Mouse (Mus musculus): ENCODE results near the gene Lcn2. TPM values are rescaled to one million over a fixed set of nuclear protein-coding genes. Genes with fewer than 3 reads are reported as not detected.

Lcn2 gene
- polyA plus RNA-seq, 1 experiment from 2014 or later: not detected

DNA sequence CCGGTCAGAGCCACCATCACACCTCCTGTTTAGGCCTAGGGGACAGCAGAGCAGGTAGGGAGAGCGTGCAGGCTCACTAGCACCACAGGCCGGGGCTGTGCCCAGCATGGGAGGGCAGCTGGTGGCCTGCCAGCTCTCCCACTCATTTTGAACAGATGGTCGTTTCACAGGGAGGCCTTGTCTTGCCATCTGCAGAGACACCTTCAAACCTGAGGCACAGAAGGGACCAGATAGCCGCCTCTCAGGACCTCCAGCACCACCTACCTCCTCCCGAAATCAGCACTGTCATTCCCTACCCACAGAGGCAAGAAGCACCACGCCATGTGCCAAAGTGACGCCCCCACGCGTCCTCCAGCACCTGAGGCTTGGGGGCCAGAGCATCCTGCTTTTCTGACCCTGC, 44.0 kb downstream of the Lcn2 start:
- no peak for DNase-seq (ENCODE audit: low spot score)
- Histone ChIP-seq H3K4me1 (peaks cover 19% of the 10 kb centered on the region), H3K27me3 (ENCODE audit: low read depth, poor library complexity, severe bottlenecking) (no peaks in the 10 kb centered on the region), H3K4me3 (no peak overlapping the region), H3K27ac (0 out of 2 replicates have a peak overlapping the region, but pooled peaks have one; percentile 8), H3K36me3 (peaks cover 70% of the 10 kb centered on the region), H3K9me3 (replicated peaks) (no peaks in the 10 kb centered on the region)
- WGBS: 76% methylated on average over 10 of the region's 10 CpGs

DNA sequence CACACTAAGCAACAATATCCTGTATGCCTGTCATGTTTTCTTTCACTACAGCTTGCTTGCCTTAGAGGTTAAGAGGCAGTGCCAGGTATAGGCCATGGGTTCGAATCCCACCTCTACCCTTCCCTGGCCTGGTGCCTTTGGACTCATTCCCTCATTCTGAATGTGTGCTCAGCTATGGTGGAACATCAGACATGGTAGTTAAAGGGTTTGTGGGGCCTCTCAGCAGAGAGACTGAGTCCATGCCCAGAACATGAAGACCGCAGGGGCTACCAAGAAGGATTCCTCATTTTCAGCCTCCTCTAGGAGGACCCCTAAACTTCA, 44.7 kb downstream of the Lcn2 start:
- Histone ChIP-seq H3K4me3 (no peak overlapping the region), H3K36me3 (peaks cover 67% of the 10 kb centered on the region), H3K27ac (0 out of 2 replicates have a peak overlapping the region, but pooled peaks have one; percentile 53), H3K27me3 (ENCODE audit: low read depth, poor library complexity, severe bottlenecking) (no peaks in the 10 kb centered on the region), H3K9me3 (replicated peaks) (no peaks in the 10 kb centered on the region), H3K4me1 (peaks cover 16% of the 10 kb centered on the region)
- no peak for DNase-seq (ENCODE audit: low spot score)
- 92% methylated on average over 2 of the region's 2 CpGs for whole genome bisulfite sequencing

DNA sequence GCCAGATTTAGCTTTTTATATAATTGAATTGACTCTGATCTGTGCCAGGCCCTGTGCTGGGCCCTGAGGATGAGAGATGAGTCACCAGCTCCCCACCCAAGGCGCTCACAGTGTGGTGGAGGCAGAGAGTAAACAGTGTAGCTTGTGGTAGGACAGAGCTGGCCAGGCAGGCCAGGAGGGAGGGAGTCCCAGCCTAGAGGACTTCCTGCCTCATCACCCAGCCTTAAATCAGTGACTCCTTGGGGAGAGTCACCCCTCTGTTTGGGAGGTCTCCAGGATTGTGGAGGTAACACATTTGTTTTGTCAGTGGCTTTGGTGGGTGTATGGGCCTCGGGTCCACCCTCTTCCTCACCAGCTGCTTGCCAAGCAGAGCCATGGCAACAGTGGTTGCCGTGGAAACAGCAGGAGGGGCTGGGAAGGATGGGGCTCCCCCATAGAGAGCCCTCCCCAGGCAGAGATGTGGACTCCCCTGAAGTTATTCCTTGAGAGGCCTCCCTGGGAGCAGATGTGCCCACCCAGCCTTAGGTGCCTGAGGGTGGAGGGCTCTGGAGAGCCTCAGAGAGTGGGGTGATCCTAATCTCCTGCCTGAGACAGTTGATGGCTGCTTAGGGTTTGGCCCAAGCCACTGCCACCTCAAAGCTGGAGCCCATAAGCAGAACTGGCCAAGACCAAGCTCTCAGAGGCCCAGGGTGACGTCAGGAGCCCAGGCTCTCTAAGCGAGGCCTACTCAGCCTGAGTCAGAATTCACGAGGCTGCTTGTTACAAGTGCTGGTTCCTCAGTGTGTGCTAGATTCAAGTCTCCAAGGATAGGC, 45.3 kb downstream of the Lcn2 start:
- 76% methylated on average over 6 of the region's 6 CpGs for WGBS
- Histone ChIP-seq H3K4me1 (peaks cover 16% of the 10 kb centered on the region), H3K4me3 (no peak overlapping the region), H3K9me3 (replicated peaks) (no peaks in the 10 kb centered on the region), H3K27me3 (ENCODE audit: low read depth, poor library complexity, severe bottlenecking) (no peaks in the 10 kb centered on the region), H3K27ac (peak overlapping the region; percentile 53), H3K36me3 (peaks cover 67% of the 10 kb centered on the region)
- no peak for DNase-seq (ENCODE audit: low spot score)

DNA sequence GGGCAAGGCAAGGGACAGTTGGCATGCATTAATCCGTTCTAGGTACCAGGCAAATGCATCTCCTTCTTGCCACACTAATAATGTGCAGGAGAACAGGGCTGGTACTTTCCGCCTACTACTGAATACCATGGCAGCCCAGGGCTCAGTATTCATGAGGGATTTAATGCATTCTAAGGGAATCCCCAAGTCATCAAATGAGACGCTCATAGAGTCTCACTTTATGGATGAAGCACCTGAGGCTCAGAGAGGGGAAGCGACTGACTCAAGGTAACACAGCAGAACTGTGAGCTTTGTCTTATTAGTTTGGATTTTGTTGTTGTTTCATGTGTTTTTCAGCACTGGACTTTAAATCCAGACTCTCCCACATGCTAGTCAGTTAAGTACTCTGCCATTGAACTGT, 46.0 kb downstream of the Lcn2 start:
- Histone ChIP-seq H3K27ac (no peak overlapping the region), H3K36me3 (peaks cover 68% of the 10 kb centered on the region), H3K4me3 (no peak overlapping the region), H3K27me3 (ENCODE audit: low read depth, poor library complexity, severe bottlenecking) (no peaks in the 10 kb centered on the region), H3K9me3 (replicated peaks) (no peaks in the 10 kb centered on the region), H3K4me1 (peaks cover 16% of the 10 kb centered on the region)
- no peak for DNase-seq (ENCODE audit: low spot score)
- 92% methylated on average over 4 of the region's 4 CpGs for WGBS

DNA sequence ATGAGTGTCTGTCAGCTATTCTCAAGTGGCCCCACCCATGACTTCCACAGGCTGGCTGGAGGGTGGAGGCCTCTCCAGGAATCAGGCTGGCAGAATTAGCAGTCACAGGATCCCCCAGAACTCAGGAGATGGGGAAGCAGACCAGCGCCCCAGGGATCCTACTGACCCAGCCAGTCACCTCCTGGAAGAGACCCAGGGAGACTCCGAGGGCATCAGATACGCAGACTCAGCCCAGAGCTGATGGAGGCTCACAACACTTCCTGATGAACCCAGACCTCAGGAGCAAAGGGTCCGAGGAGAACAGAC, 46.5 kb downstream of the Lcn2 start:
- no peak for DNase-seq (ENCODE audit: low spot score)
- Histone ChIP-seq H3K9me3 (replicated peaks) (no peaks in the 10 kb centered on the region), H3K27me3 (ENCODE audit: low read depth, poor library complexity, severe bottlenecking) (0 out of 2 replicates have a peak, but pooled peaks cover 4% of the 10 kb centered on the region), H3K36me3 (peaks cover 68% of the 10 kb centered on the region), H3K4me1 (peaks cover 16% of the 10 kb centered on the region), H3K27ac (no peak overlapping the region), H3K4me3 (no peak overlapping the region)
- WGBS: 89% methylated on average over 4 of the region's 4 CpGs

DNA sequence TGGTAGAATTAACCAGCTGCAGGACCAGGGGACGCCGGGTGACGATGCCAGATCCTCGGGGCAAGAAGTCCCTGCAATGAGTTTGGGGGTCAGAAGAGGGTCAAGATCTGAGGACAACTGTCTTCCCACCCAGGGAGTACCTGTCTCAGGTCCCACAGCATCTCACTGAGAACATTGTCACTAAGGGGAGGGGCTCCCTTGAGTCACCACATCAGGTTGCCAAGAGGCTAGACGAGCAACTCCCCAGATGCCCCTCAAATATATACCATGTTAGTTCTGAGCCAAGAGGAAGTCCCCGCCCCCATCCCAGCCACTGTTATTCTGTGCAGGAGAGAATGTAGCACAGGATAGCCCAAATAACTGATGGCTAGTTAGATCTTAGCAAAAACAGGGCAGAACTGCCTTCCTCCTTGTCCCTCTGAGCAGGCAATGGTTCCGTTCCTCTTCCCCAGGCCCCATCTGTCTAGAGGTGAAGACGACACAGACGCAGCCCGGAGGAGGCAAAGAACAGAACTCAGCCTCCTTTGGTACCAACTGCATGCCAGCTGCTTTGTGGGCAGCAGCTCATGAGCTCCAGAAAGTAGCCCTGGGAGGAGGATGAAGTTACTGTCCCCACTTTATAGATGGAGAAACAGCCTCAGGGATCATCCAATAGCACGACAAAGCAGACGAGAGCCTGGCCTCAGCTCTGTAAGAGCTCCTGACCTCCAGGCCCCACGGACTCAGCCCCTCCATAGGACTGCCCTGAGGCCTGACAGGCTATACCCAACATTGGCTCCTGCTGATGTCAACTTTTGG, 47.0 kb downstream of the Lcn2 start:
- Histone ChIP-seq H3K27me3 (ENCODE audit: low read depth, poor library complexity, severe bottlenecking) (peaks cover 10% of the 10 kb centered on the region; the same call in 1 of the 2 replicates), H3K4me3 (no peak overlapping the region), H3K27ac (no peak overlapping the region), H3K9me3 (replicated peaks) (no peaks in the 10 kb centered on the region), H3K36me3 (peaks cover 70% of the 10 kb centered on the region), H3K4me1 (peaks cover 16% of the 10 kb centered on the region)
- no peak for DNase-seq (ENCODE audit: low spot score)
- WGBS: 80% methylated on average over 13 of the region's 13 CpGs

DNA sequence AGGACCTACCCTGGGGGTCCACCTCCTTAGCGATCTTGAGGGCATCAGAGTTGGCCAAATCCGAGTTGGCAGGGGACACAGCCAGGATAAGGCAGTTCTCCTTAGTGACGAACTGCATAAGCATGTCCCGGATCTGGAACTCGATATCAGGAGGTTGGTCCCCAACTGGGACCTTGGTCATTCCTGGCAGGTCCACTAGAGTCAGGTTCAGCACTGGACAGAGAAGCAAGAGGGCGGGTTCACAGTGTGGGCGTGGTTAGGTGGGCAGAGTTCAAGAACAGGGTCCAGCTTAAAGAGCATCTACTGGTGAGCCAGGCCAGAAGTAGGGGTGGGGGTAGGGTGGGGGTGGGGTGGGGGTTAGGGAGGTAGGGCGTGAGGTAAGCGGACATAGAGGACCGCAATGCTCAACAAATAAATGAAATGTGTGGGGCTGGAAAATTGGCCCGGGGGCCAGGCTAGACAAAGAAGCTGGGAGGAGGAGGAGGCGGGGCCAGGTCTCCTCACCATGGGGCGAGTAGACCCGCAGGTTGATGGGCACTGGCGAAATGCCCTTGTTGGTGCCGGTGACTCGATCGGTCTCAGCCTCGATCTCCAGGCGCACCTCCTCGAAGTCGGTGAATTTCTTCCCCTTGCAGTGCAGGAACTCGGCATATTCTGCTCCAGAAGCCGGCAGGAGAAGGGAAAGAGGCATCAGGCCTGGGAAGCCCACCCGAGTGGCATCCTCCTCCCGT, 48.0 kb downstream of the Lcn2 start:
- WGBS: 37% methylated on average over 26 of the region's 26 CpGs
- peaks cover 78% of the 10 kb centered on the region for H3K36me3 ChIP-seq

DNA sequence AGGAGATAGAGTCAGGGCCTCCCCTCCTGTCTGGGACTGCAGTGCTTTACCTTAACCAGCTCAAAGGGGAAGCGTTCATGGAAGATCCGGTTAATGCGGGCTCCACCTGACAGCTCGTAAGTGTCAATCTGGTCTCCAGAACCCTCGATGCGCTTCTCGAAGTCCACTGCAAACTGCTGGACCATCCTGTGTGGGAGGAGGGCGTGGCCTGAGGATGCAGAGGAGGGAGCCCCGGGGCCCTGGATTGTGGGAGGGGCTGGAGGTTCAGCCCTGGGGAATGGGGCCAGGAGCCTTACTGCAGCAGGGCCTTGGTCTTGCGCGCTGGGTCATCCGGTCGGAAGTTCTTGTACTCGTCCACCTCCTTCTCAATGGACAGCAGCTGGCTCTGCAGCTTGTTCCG, 52.2 kb downstream of the Lcn2 start:
- peaks cover 95% of the 10 kb centered on the region for H3K36me3 ChIP-seq
- peaks cover 8% of the 10 kb centered on the region; the same call in 1 of the 2 replicates for H3K4me1 ChIP-seq
- no peak overlapping the region for H3K27ac ChIP-seq
- WGBS: 49% methylated on average over 15 of the region's 15 CpGs
- H3K9me3 ChIP-seq (replicated peaks): no peaks in the 10 kb centered on the region
- DNase-seq (ENCODE audit: low spot score): no peak
- H3K27me3 ChIP-seq (ENCODE audit: low read depth, poor library complexity, severe bottlenecking): peaks cover 27% of the 10 kb centered on the region
- no peak overlapping the region for H3K4me3 ChIP-seq

More for the DNA sequence above, 48.0 kb downstream of the Lcn2 start:
- peaks cover 15% of the 10 kb centered on the region for H3K4me1 ChIP-seq
- DNase-seq (ENCODE audit: low spot score): no peak
- 0 out of 2 replicates have a peak overlapping the region, but pooled peaks have one; percentile 34 for H3K27ac ChIP-seq
- no peaks in the 10 kb centered on the region for H3K9me3 ChIP-seq (replicated peaks)
- no peak overlapping the region for H3K4me3 ChIP-seq
- peaks cover 19% of the 10 kb centered on the region; the same call in 1 of the 2 replicates for H3K27me3 ChIP-seq (ENCODE audit: low read depth, poor library complexity, severe bottlenecking)

Other genes with a start within 250 kb of the Lcn2 start
- 71.2 and 80.3 TPM in 2 replicates for gene Prrc2b, start 237.2 kb downstream of the Lcn2 start, polyA plus RNA-seq (2016; fragmentation: Nextera tagmentation; extraction: Ambion mirVana)
- 21.1 and 24.1 TPM in 2 replicates for gene Pomt1, start 151.7 kb downstream of the Lcn2 start, polyA plus RNA-seq (2016; fragmentation: Nextera tagmentation; extraction: Ambion mirVana)
- gene Uck1, start 128.1 kb downstream of the Lcn2 start, polyA plus RNA-seq (2016; fragmentation: Nextera tagmentation; extraction: Ambion mirVana): 69.6 and 74.0 TPM in 2 replicates
- 20.4 and 25.0 TPM in 2 replicates for gene Golga2, start 100.9 kb downstream of the Lcn2 start, polyA plus RNA-seq (2016; fragmentation: Nextera tagmentation; extraction: Ambion mirVana)
- 440 and 446 TPM in 2 replicates for gene Swi5, start 100.2 kb downstream of the Lcn2 start, polyA plus RNA-seq (2016; fragmentation: Nextera tagmentation; extraction: Ambion mirVana)
- 61.3 and 74.8 TPM in 2 replicates for gene Ciz1, start 35.9 kb downstream of the Lcn2 start, polyA plus RNA-seq (2016; fragmentation: Nextera tagmentation; extraction: Ambion mirVana)
- gene Dnm1, start 34.9 kb downstream of the Lcn2 start, polyA plus RNA-seq (2016; fragmentation: Nextera tagmentation; extraction: Ambion mirVana): 27.1 and 33.6 TPM in 2 replicates
- gene 1110008P14Rik, start 6.3 kb downstream of the Lcn2 start, polyA plus RNA-seq (2016; fragmentation: Nextera tagmentation; extraction: Ambion mirVana): 36.3 and 37.0 TPM in 2 replicates
- 32.7 and 37.0 TPM in 2 replicates for gene Ptges2, start 7.6 kb upstream of the Lcn2 start, polyA plus RNA-seq (2016; fragmentation: Nextera tagmentation; extraction: Ambion mirVana)
- gene Naif1, start 62.2 kb upstream of the Lcn2 start, polyA plus RNA-seq (2016; fragmentation: Nextera tagmentation; extraction: Ambion mirVana): 5.9 and 7.3 TPM in 2 replicates
- gene Slc25a25, start 63.2 kb upstream of the Lcn2 start, polyA plus RNA-seq (2016; fragmentation: Nextera tagmentation; extraction: Ambion mirVana): 30.8 and 33.0 TPM in 2 replicates
- 12.0 and 14.0 TPM in 2 replicates for gene Fam102a, start 147.1 kb upstream of the Lcn2 start, polyA plus RNA-seq (2016; fragmentation: Nextera tagmentation; extraction: Ambion mirVana)
- 104 and 109 TPM in 2 replicates for gene Dpm2, start 182.6 kb upstream of the Lcn2 start, polyA plus RNA-seq (2016; fragmentation: Nextera tagmentation; extraction: Ambion mirVana)
- 1.0 and 2.7 TPM in 2 replicates for gene Pip5kl1, start 186.5 kb upstream of the Lcn2 start, polyA plus RNA-seq (2016; fragmentation: Nextera tagmentation; extraction: Ambion mirVana)
- 0.24 TPM in 1 of 2 replicates, not detected in the other for gene 9430097D07Rik, start 187.4 kb upstream of the Lcn2 start, polyA plus RNA-seq (2016; fragmentation: Nextera tagmentation; extraction: Ambion mirVana)
- 26.0 and 26.1 TPM in 2 replicates for gene St6galnac4, start 198.8 kb upstream of the Lcn2 start, polyA plus RNA-seq (2016; fragmentation: Nextera tagmentation; extraction: Ambion mirVana)
- gene St6galnac6, start 211.5 kb upstream of the Lcn2 start, polyA plus RNA-seq (2016; fragmentation: Nextera tagmentation; extraction: Ambion mirVana): 11.8 and 16.7 TPM in 2 replicates
- 21.6 and 35.7 TPM in 2 replicates for gene Ak1, start 233.5 kb upstream of the Lcn2 start, polyA plus RNA-seq (2016; fragmentation: Nextera tagmentation; extraction: Ambion mirVana)

Measured in limb, embryonic 10.5 days (tissue).